Mouse (Mus musculus): ENCODE measurements around the gene Efcc1. TPM values are rescaled to one million over a fixed set of nuclear protein-coding genes. Genes with fewer than 3 reads are reported as not detected.

Efcc1 gene
- polyA plus RNA-seq, 1 experiment: 0.46 TPM

- no peak overlapping the region for H3K4me3 ChIP-seq (ENCODE audit: low read depth, low read length)
These were observed 8.0 kb upstream of the Efcc1 start for GRCm38 (mm10) chr6:87722631-87723030.

GRCm38 (mm10) chr6:87725267-87725912, 5.3 kb upstream of the Efcc1 start:
- no peak for TF ChIP-seq EP300 (IDR thresholded peaks at IDR 0.05; ENCODE audit: insufficient read depth, low read depth, low read length)
- TF ChIP-seq CTCF (IDR thresholded peaks at IDR 0.05; ENCODE audit: low read depth, low read length): no peak
- TF ChIP-seq POLR2A (IDR thresholded peaks at IDR 0.05; ENCODE audit: insufficient read depth, low read length): no peak
- Histone ChIP-seq H3K27me3 (ENCODE audit: control insufficient read depth, insufficient read depth, low read length, poor library complexity, severe bottlenecking) (no peaks in the 10 kb centered on the region), H3K27ac (ENCODE audit: insufficient read depth, low read length) (no peak overlapping the region)

More at GRCm38 (mm10) chr6:87722631-87723030, 8.0 kb upstream of the Efcc1 start:
- no peaks in the 10 kb centered on the region for H3K4me1 ChIP-seq (ENCODE audit: control insufficient read depth, insufficient read depth, low read length)
- H3K27me3 ChIP-seq (ENCODE audit: control insufficient read depth, insufficient read depth, low read length, poor library complexity, severe bottlenecking): no peaks in the 10 kb centered on the region
- TF ChIP-seq CTCF (IDR thresholded peaks at IDR 0.05; ENCODE audit: low read depth, low read length) (no peak), POLR2A (IDR thresholded peaks at IDR 0.05; ENCODE audit: insufficient read depth, low read length) (no peak), EP300 (IDR thresholded peaks at IDR 0.05; ENCODE audit: insufficient read depth, low read depth, low read length) (peak; percentile 48; the same call in 1 of the 2 replicates)
- no peak overlapping the region for H3K27ac ChIP-seq (ENCODE audit: insufficient read depth, low read length)
- no peaks in the 10 kb centered on the region for H3K36me3 ChIP-seq (ENCODE audit: control insufficient read depth, insufficient read depth, low read length, poor library complexity, severe bottlenecking)
- H3K9ac ChIP-seq (ENCODE audit: low read depth, poor library complexity, severe bottlenecking): no peak overlapping the region
- H3K9me3 ChIP-seq (replicated peaks; ENCODE audit: control insufficient read depth, insufficient read depth, low read length, poor library complexity, severe bottlenecking): no peaks in the 10 kb centered on the region

GRCm38 (mm10) chr6:87728102-87728501, 2.6 kb upstream of the Efcc1 start:
- H3K4me3 ChIP-seq (ENCODE audit: low read depth, low read length): no peak overlapping the region
- no peak overlapping the region for H3K27ac ChIP-seq (ENCODE audit: insufficient read depth, low read length)
- H3K9ac ChIP-seq (ENCODE audit: low read depth, poor library complexity, severe bottlenecking): no peak overlapping the region
- H3K27me3 ChIP-seq (ENCODE audit: control insufficient read depth, insufficient read depth, low read length, poor library complexity, severe bottlenecking): peaks cover 6% of the 10 kb centered on the region; the same call in 1 of the 2 replicates
- TF ChIP-seq POLR2A (IDR thresholded peaks at IDR 0.05; ENCODE audit: insufficient read depth, low read length): no peak
- TF ChIP-seq EP300 (IDR thresholded peaks at IDR 0.05; ENCODE audit: insufficient read depth, low read depth, low read length): no peak
- TF ChIP-seq CTCF (IDR thresholded peaks at IDR 0.05; ENCODE audit: low read depth, low read length): no peak
- H3K4me1 ChIP-seq (ENCODE audit: control insufficient read depth, insufficient read depth, low read length): no peaks in the 10 kb centered on the region
- no peaks in the 10 kb centered on the region for H3K36me3 ChIP-seq (ENCODE audit: control insufficient read depth, insufficient read depth, low read length, poor library complexity, severe bottlenecking)
- no peaks in the 10 kb centered on the region for H3K9me3 ChIP-seq (replicated peaks; ENCODE audit: control insufficient read depth, insufficient read depth, low read length, poor library complexity, severe bottlenecking)

More at GRCm38 (mm10) chr6:87725267-87725912, 5.3 kb upstream of the Efcc1 start:
- H3K9ac ChIP-seq (ENCODE audit: low read depth, poor library complexity, severe bottlenecking): no peak overlapping the region
- H3K9me3 ChIP-seq (replicated peaks; ENCODE audit: control insufficient read depth, insufficient read depth, low read length, poor library complexity, severe bottlenecking): no peaks in the 10 kb centered on the region
- H3K36me3 ChIP-seq (ENCODE audit: control insufficient read depth, insufficient read depth, low read length, poor library complexity, severe bottlenecking): no peaks in the 10 kb centered on the region
- H3K4me1 ChIP-seq (ENCODE audit: control insufficient read depth, insufficient read depth, low read length): no peaks in the 10 kb centered on the region
- no peak overlapping the region for H3K4me3 ChIP-seq (ENCODE audit: low read depth, low read length)

- TF ChIP-seq EP300 (IDR thresholded peaks at IDR 0.05; ENCODE audit: insufficient read depth, low read depth, low read length) (no peak), CTCF (IDR thresholded peaks at IDR 0.05; ENCODE audit: low read depth, low read length) (no peak), POLR2A (IDR thresholded peaks at IDR 0.05; ENCODE audit: insufficient read depth, low read length) (no peak)
- Histone ChIP-seq H3K9me3 (replicated peaks; ENCODE audit: control insufficient read depth, insufficient read depth, low read length, poor library complexity, severe bottlenecking) (no peaks in the 10 kb centered on the region), H3K36me3 (ENCODE audit: control insufficient read depth, insufficient read depth, low read length, poor library complexity, severe bottlenecking) (no peaks in the 10 kb centered on the region), H3K27ac (ENCODE audit: insufficient read depth, low read length) (no peak overlapping the region), H3K4me3 (ENCODE audit: low read depth, low read length) (peak overlapping the region; percentile 78), H3K9ac (ENCODE audit: low read depth, poor library complexity, severe bottlenecking) (no peak overlapping the region), H3K4me1 (ENCODE audit: control insufficient read depth, insufficient read depth, low read length) (no peaks in the 10 kb centered on the region), H3K27me3 (ENCODE audit: control insufficient read depth, insufficient read depth, low read length, poor library complexity, severe bottlenecking) (peaks cover 6% of the 10 kb centered on the region; the same call in 1 of the 2 replicates)
These were observed 528 bp upstream of the Efcc1 start for GRCm38 (mm10) chr6:87730141-87730540.

GRCm38 (mm10) chr6:87731463-87732095, 910 bp downstream of the Efcc1 start:
- peaks cover 6% of the 10 kb centered on the region; the same call in 1 of the 2 replicates for H3K27me3 ChIP-seq (ENCODE audit: control insufficient read depth, insufficient read depth, low read length, poor library complexity, severe bottlenecking)
- no peak for TF ChIP-seq EP300 (IDR thresholded peaks at IDR 0.05; ENCODE audit: insufficient read depth, low read depth, low read length)
- no peak for TF ChIP-seq CTCF (IDR thresholded peaks at IDR 0.05; ENCODE audit: low read depth, low read length)
- no peak for TF ChIP-seq POLR2A (IDR thresholded peaks at IDR 0.05; ENCODE audit: insufficient read depth, low read length)
- no peaks in the 10 kb centered on the region for H3K9me3 ChIP-seq (replicated peaks; ENCODE audit: control insufficient read depth, insufficient read depth, low read length, poor library complexity, severe bottlenecking)
- no peaks in the 10 kb centered on the region for H3K36me3 ChIP-seq (ENCODE audit: control insufficient read depth, insufficient read depth, low read length, poor library complexity, severe bottlenecking)
- H3K4me1 ChIP-seq (ENCODE audit: control insufficient read depth, insufficient read depth, low read length): no peaks in the 10 kb centered on the region
- H3K4me3 ChIP-seq (ENCODE audit: low read depth, low read length): peak overlapping the region; percentile 78
- peak overlapping the region; percentile 54 for H3K9ac ChIP-seq (ENCODE audit: low read depth, poor library complexity, severe bottlenecking)
- H3K27ac ChIP-seq (ENCODE audit: insufficient read depth, low read length): no peak overlapping the region
